Mouse (Mus musculus): ENCODE data around the gene Cacna1g.

- no peak for TF ChIP-seq CTCF (IDR thresholded peaks at IDR 0.05; ENCODE audit: control insufficient read depth, insufficient read depth, insufficient replicate concordance, low read depth, low read length)
- TF ChIP-seq POLR2A (IDR thresholded peaks at IDR 0.05; ENCODE audit: control insufficient read depth, low read depth, low read length), result no peak
Measured at GRCm38 (mm10) chr11:94482738-94483137, 8.7 kb upstream of the Cacna1g start.
